Mouse (Mus musculus) G1E (cell line): ENCODE data around the gene Insl6.

Experiments used
- CTCF ChIP-seq: IDR thresholded peaks from 2 replicates; pipeline ENCODE4 v1.5.1; 2012; ENCODE audit warnings: low read depth, low read length, inconsistent platforms, mixed read lengths
- GATA1 ChIP-seq: IDR thresholded peaks from 2 replicates; pipeline ENCODE4 v1.6.1; 2012; ENCODE audit warnings: borderline replicate concordance, low read length, inconsistent platforms, mixed read lengths

DNA sequence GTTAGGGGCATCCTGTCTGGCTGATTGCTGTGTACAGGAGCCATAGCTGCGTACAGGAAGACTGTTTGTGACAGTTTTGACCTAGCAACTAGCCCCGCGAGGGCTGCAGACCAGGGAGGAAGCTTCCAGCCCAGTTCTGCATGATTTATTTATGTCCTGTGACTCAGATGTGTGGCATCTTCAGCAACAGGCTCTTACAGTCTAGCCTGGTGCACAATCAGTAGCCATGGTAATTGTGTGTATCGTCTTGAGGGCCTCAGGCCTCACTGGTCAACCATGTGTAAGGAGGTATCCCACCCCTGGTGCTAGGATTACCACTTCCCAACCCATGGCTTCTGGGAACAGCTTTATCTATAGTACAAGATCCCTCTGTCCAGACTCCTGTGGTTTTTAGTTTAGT lies 32.6 kb downstream of the Insl6 start:
- no peak for TF ChIP-seq CTCF
- no peak for TF ChIP-seq GATA1
